Mouse (Mus musculus) kidney, adult 2 months (tissue): ENCODE data around the gene Dgke.

Experiments used
- CTCF ChIP-seq: fragments of 200-500 bp; conservative IDR thresholded peaks from 2 replicates; pipeline ENCODE4 v1.5.1; 2011; ENCODE audit warnings: low read depth, mild to moderate bottlenecking, control low read depth, low read length, moderate library complexity, mixed read lengths; ENCODE audit not compliant: insufficient read depth, insufficient read length
- POLR2A ChIP-seq: fragments of 200-500 bp; IDR thresholded peaks from one replicate; pipeline ENCODE4 v1.6.1; 2011; ENCODE audit warnings: low read depth, low read length, control low read depth

DNA sequence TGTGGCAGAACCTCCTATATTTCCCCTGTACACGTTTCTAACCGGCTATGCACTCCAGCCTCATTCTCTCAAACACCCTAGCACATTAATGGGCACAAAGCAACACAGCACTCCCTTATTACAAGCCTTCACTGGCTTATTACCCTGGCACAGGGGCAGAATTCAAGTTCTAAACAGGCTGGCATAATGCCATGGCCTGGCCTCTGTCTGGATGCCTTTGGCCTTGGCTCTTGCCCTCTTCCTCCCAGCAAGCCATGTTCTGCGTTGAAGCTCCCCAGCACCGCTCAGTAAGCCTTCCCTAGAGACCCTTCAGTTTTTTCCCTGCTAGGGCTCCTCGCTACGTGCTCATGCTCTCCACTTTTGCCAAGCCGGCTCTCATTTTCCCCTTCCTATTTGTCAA, 23.6 kb downstream of the Dgke start:
- TF ChIP-seq POLR2A, result no peak
- TF ChIP-seq CTCF, result no peak
